In the genomic region with DNA sequence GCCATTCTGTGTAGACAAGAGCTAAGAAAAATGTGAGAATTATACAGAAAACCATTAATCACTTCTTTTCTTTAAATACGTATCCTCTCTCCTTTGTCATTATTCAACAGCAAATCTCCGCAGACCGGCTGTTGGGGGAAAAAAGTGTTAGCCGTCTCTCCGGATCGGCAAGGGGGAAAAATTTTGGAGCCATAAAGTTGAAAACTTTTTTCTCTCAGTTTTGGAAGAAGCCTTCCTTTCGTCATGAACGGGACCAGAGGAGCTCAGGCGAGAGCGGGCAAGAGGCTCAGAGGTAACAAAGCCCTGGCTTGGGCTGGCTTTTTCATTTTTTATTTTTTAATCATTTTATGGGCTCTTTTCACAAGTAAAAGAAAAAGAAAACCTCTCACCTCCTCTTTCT, we compare ENCODE assay signal across 13 mouse cellular contexts. TPM values are rescaled to one million over a fixed set of nuclear protein-coding genes. Genes with fewer than 3 reads are reported as not detected.
DNase-seq lines count a peak whose midpoint lies in the region; ATAC-seq lines count a peak whose summit lies in the region.
"Had no signal": no experiment of that assay in that cellular context is flagged by ENCODE, and none has a peak within 500 bp of the region (broad histone marks: within the 10 kb centered on the region; RNA-seq: fewer than 3 reads in every experiment).

A gene (plus strand): TSS at position 173 of the 400 bp plus-strand sequence.

- no peaks in the 10 kb centered on the region for H3K36me3 ChIP-seq in heart, embryonic 10.5 days
- H3K36me3 ChIP-seq in lung, embryonic 16.5 days (ENCODE audit: control insufficient read depth, insufficient read depth, low read length) = no peaks in the 10 kb centered on the region
- no peaks in the 10 kb centered on the region for H3K36me3 ChIP-seq in hindbrain, embryonic 14.5 days (replicated peaks; ENCODE audit: control insufficient read depth, insufficient read depth)
- H3K36me3 ChIP-seq in stomach, embryonic 14.5 days (ENCODE audit: control insufficient read depth, insufficient read depth, low read length) = peaks cover 5% of the 10 kb centered on the region; the same call in 1 of the 2 replicates
- H3K36me3 ChIP-seq: embryonic facial prominence, embryonic 13.5 days had no signal

- 16% methylated on average over 10 of the region's 10 CpGs for WGBS in heart, embryonic 10.5 days
- 18% methylated on average over 10 of the region's 10 CpGs for WGBS in lung, embryonic 16.5 days
- 3% methylated on average over 10 of the region's 10 CpGs for WGBS in hindbrain, embryonic 14.5 days
- 8% methylated on average over 10 of the region's 10 CpGs for WGBS in stomach, embryonic 14.5 days

- peak within 1 kb of the TSS; percentile 29; the same call in 1 of the 2 replicates for H3K4me3 ChIP-seq in heart, embryonic 10.5 days
- H3K4me3 ChIP-seq in lung, embryonic 16.5 days (ENCODE audit: low read length) = peak within 1 kb of the TSS; percentile 45
- H3K4me3 ChIP-seq in hindbrain, embryonic 14.5 days (replicated peaks; ENCODE audit: low read length) = peak within 1 kb of the TSS; percentile 48
- peak within 1 kb of the TSS; percentile 70 for H3K4me3 ChIP-seq in stomach, embryonic 14.5 days (ENCODE audit: low read depth, low read length)
- H3K4me3 ChIP-seq: embryonic facial prominence, embryonic 13.5 days had no signal

- ATAC-seq in lung, embryonic 16.5 days (ENCODE audit: low read depth) = no peak
- no peak for ATAC-seq in hindbrain, embryonic 14.5 days (ENCODE audit: low FRiP score)
- no peak for ATAC-seq in stomach, embryonic 14.5 days (ENCODE audit: insufficient number of reproducible peaks, insufficient read depth, low FRiP score, low read depth)

- peaks cover 28% of the 10 kb centered on the region for H3K4me1 ChIP-seq in heart, embryonic 10.5 days
- H3K4me1 ChIP-seq in lung, embryonic 16.5 days (replicated peaks; ENCODE audit: control insufficient read depth, insufficient read depth, low read length) = peaks cover 8% of the 10 kb centered on the region
- no peaks in the 10 kb centered on the region for H3K4me1 ChIP-seq in hindbrain, embryonic 14.5 days (replicated peaks; ENCODE audit: control insufficient read depth, insufficient read depth, low read length)
- H3K4me1 ChIP-seq in stomach, embryonic 14.5 days (ENCODE audit: control insufficient read depth, insufficient read depth, low read length) = peaks cover 18% of the 10 kb centered on the region

- intact Hi-C loops in heart, postnatal 14 days (cut with DNase I) = no loop called here

- peak within 1 kb of the TSS; percentile 79 for H3K4me2 ChIP-seq in lung, embryonic 16.5 days (ENCODE audit: low read depth, low read length)
- peak within 1 kb of the TSS; percentile 77 for H3K4me2 ChIP-seq in hindbrain, embryonic 14.5 days (replicated peaks)
- peak within 1 kb of the TSS; percentile 95 for H3K4me2 ChIP-seq in stomach, embryonic 14.5 days (replicated peaks; ENCODE audit: low read depth, low read length)
- H3K4me2 ChIP-seq: embryonic facial prominence, embryonic 13.5 days had no signal

- H3K27me3 ChIP-seq in heart, embryonic 10.5 days (ENCODE audit: insufficient read depth, poor library complexity, severe bottlenecking) = peaks cover 99% of the 10 kb centered on the region
- H3K27me3 ChIP-seq in lung, embryonic 16.5 days (ENCODE audit: control insufficient read depth, insufficient read depth, low read depth, low read length) = peaks cover 19% of the 10 kb centered on the region
- peaks cover 96% of the 10 kb centered on the region for H3K27me3 ChIP-seq in hindbrain, embryonic 14.5 days (ENCODE audit: control insufficient read depth, insufficient read depth, low read length)
- no peaks in the 10 kb centered on the region for H3K27me3 ChIP-seq in stomach, embryonic 14.5 days (ENCODE audit: control insufficient read depth, insufficient read depth, low read length)

- DNase-seq in heart, embryonic 10.5 days (ENCODE audit: low spot score) = no peak
- DNase-seq in heart, postnatal 14 days = no peak
- DNase-seq in lung, postnatal 14 days = no peak
- DNase-seq in hindbrain, embryonic 14.5 days (ENCODE audit: low spot score) = no peak
- DNase-seq in cerebellum, postnatal 36 days = no peak
- DNase-seq in testis, postnatal 10 days (ENCODE audit: low spot score) = no peak
- DNase-seq: cerebellum, adult 2 months; left cerebral cortex, postnatal 4 days; right cerebral cortex, postnatal 14 days had no signal

- peak within 1 kb of the TSS; percentile 59; the same call in 1 of the 2 replicates for H3K27ac ChIP-seq in heart, embryonic 10.5 days
- H3K27ac ChIP-seq in lung, embryonic 16.5 days (ENCODE audit: low read length) = peak within 1 kb of the TSS; percentile 94
- H3K27ac ChIP-seq in hindbrain, embryonic 14.5 days = peak within 1 kb of the TSS; percentile 99
- H3K27ac ChIP-seq in stomach, embryonic 14.5 days (ENCODE audit: low read length) = peak within 1 kb of the TSS; percentile 100
- H3K27ac ChIP-seq: embryonic facial prominence, embryonic 13.5 days had no signal

- H3K9ac ChIP-seq in lung, embryonic 16.5 days (ENCODE audit: low read length) = peak within 1 kb of the TSS; percentile 79
- H3K9ac ChIP-seq in hindbrain, embryonic 14.5 days = peak within 1 kb of the TSS; percentile 97
- peak within 1 kb of the TSS; percentile 96 for H3K9ac ChIP-seq in stomach, embryonic 14.5 days (replicated peaks; ENCODE audit: low read depth, low read length)
- H3K9ac ChIP-seq: embryonic facial prominence, embryonic 13.5 days had no signal

- H3K9me3 ChIP-seq in heart, embryonic 10.5 days = no peaks in the 10 kb centered on the region
- no peaks in the 10 kb centered on the region for H3K9me3 ChIP-seq in lung, embryonic 16.5 days (ENCODE audit: control insufficient read depth, low read length)
- no peaks in the 10 kb centered on the region for H3K9me3 ChIP-seq in hindbrain, embryonic 14.5 days (ENCODE audit: control insufficient read depth, low read length)
- H3K9me3 ChIP-seq in stomach, embryonic 14.5 days (ENCODE audit: control insufficient read depth, low read depth, low read length) = no peaks in the 10 kb centered on the region
- H3K9me3 ChIP-seq: embryonic facial prominence, embryonic 13.5 days had no signal

RNA-seq across cellular contexts. Expression of the gene that starts here (rescaled TPM):
- 0.42 and 1.8 TPM in 2 replicates for polyA plus RNA-seq in heart, embryonic 10.5 days (2016; fragmentation: Nextera tagmentation; extraction: Ambion mirVana)
- under 1 TPM; 0.76 to 0.79 TPM for total RNA-seq in heart, postnatal 14 days (2021)
- polyA plus RNA-seq in lung, embryonic 16.5 days (2015; fragmentation: Nextera tagmentation; extraction: Ambion mirVana) = 2.1 and 2.6 TPM in 2 replicates
- polyA plus RNA-seq in hindbrain, embryonic 14.5 days (2014; fragmentation: Nextera tagmentation; extraction: Ambion mirVana) = 12.8 and 17.2 TPM in 2 replicates
- polyA plus RNA-seq in stomach, embryonic 14.5 days (2014; fragmentation: Nextera tagmentation; extraction: Ambion mirVana) = 3.6 and 4.7 TPM in 2 replicates
- total RNA-seq: layer of hippocampus, adult 8-10 months; left cerebral cortex, postnatal 4 days had no signal
- polyA plus RNA-seq: embryonic facial prominence, embryonic 13.5 days had no signal
